Mouse (Mus musculus): Measurements from ENCODE around the gene Sh3d19. TPM values are rescaled to one million over a fixed set of nuclear protein-coding genes. Genes with fewer than 3 reads are reported as not detected.
"Not testable (repeated sequence)": the region's sequence is repeated elsewhere in the genome, so short reads cannot be mapped to it uniquely, and the experiment has no call there.

The Sh3d19 gene
- polyA plus RNA-seq, 3 experiments from 2014 or later: 2.0 to 4.1 (median 2.7) TPM

DNA sequence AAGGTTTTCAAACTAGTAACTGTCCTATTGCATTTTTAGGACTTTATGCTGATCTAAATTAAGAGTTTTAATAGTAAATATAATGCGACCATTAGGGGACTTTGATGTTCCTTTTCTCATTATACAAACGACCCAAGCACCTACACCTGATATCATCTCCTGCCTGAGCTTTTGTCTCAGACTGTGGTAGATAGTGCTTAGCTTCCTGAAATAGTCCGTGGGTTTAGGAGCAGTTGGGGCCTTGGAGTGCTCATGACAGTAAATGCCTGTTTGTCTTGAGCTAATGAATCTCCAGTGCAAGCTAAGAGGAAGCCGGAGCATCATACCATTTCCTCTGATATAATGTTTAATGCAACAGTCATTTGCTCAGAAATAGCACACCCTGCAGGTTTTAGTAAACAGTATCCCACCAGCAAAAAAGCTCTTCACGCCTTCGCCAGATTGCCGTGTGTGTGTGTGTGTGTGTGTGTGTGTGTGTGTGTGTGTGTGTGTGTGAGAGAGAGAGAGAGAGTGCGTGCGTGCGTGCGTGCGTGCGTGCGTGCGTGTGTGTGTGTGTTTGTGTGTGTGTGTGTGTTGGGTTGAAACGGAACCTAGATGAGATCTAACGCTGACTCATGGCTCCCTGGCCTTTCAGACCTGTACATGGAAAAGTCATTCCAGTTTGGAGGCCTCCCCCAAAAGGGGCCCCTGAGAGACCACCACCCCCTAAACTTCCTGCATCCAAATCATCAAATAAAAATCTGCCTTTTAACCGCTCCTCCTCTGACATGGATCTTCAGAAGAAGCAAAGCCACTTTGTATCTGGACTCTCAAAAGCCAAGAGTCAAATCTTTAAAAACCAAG lies 132.8 kb downstream of the Sh3d19 start:
- ATAC-seq: peak; percentile 64

- not testable (repeated sequence) for ATAC-seq
These were observed 133.5 kb downstream of the Sh3d19 start for GRCm38 (mm10) chr3:86104433-86104832.

GRCm38 (mm10) chr3:86104909-86105308 lies 134.0 kb downstream of the Sh3d19 start:
- no peak for ATAC-seq

GRCm38 (mm10) chr3:86106086-86106632 lies 135.2 kb downstream of the Sh3d19 start:
- no peak for ATAC-seq

GRCm38 (mm10) chr3:86107637-86108539 lies 137.0 kb downstream of the Sh3d19 start:
- no peak for ATAC-seq

GRCm38 (mm10) chr3:86108576-86108975 lies 137.7 kb downstream of the Sh3d19 start:
- no peak for ATAC-seq

GRCm38 (mm10) chr3:86109099-86109498 lies 138.2 kb downstream of the Sh3d19 start:
- no peak for ATAC-seq

DNA sequence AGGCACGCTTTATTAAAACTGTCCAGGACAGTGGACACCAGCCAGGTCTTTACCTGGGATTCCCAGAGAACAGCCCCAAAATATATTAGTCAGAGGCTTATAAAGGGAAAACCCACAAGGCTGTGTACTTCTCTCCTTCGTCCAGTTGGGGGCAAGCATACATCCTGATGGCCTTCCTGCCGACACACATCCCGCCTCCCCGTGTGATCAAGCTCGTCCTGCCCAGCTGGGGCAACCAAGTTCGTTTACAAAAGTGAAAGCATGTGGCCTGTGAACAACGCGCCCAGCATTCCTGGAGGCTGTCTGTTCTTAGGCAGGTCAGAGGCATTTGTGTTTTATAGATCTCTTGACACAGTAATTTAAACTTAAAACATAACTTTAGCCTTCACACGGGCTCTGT lies 139.2 kb downstream of the Sh3d19 start:
- peak; percentile 77 for ATAC-seq

GRCm38 (mm10) chr3:86112766-86113165 lies 141.9 kb downstream of the Sh3d19 start:
- ATAC-seq: no peak

GRCm38 (mm10) chr3:86114659-86115338 lies 143.9 kb downstream of the Sh3d19 start:
- ATAC-seq: no peak

DNA sequence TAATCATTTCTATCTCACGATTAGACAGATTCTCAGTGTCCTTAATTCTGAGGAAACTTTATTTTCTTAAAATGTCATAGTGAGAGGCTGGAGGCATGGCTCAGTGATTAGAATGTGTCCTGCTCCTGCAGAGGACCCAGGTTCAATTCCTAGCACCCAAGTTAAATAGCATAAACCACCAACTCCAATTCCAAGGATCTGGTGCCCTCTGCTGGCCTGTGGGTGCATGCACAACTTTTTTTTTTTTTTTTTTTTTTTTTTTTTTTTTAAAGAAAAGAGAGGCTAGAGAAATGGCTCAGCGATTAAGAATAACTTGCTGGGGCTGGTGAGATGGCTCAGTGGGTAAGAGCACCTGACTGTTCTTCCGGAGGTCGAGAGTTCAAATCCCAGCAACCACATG lies 146.0 kb downstream of the Sh3d19 start:
- ATAC-seq: no peak

DNA sequence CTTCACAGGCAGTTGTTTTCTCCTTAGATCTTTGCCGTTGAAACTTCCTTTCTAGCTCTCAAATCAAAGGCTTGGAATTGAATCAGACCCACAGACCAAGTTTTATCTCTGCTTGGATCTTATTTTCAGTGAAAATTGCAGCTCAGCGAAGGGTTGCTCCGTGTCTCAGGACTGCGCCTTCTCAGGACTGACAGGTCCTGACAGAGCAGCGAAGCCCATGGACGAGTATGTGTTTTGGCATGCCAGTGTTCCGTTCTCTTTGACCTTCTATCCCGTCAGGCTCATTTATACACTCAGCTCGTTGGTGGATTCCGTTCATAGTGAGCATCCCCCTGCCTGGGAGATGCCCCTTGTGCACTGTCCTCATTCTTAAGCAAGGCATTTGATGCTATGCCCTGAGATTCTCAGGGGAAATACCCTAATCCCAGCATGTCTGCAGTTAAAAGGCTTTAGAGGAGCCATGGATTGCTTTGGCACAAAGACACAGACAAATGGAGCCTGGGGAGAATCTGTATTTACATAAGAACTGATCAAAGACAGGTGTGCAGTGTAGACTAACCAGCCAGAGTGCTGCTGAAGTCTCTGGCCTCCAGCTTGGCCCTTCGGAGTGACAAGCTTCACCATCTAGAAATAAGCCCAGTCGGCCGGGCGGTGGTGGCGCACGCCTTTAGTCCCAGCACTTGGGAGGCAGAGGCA lies 148.5 kb downstream of the Sh3d19 start:
- no peak for ATAC-seq

DNA sequence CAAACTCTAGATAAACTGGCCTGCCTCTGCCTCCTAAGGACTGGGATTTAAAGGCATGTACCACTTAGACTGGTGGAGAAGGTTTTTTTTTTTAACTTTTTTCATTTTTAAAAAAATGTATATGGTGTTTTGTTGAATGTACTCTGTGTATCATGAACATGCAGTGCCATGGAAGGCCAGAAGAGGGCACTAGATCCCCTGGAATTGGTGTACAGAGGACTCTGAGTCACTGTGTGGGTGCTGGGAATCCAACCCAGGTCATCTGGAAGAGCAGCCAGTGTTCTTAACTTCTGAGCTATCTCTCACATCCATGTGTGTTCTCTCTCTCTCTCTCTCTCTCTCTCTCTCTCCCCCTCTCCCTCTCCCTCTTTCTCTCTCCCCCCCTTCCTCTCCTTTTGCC lies 151.2 kb downstream of the Sh3d19 start:
- no peak for ATAC-seq

DNA sequence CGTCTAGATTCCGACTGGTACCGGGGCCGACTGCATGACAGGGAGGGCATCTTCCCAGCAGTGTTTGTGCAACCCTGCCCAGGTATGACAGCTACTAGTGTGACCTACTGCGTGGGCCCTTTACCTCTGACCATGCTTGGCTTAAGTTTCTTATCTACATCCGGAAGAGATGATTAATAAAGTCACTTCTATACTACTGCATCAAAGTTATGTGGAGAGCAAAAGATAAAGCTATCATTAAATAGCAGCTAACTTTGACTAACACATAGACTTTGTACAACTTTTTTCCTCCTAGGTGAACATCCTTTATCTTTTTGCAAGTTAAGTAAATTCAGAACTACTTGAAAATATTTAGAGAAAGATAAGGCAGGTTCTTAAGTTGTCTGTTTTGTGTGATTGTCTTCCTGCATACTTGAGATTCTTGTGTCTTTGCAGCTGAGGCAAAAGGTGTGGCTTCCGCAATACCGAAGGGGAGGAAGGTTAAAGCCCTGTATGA lies 152.4 kb downstream of the Sh3d19 start:
- no peak for ATAC-seq

DNA sequence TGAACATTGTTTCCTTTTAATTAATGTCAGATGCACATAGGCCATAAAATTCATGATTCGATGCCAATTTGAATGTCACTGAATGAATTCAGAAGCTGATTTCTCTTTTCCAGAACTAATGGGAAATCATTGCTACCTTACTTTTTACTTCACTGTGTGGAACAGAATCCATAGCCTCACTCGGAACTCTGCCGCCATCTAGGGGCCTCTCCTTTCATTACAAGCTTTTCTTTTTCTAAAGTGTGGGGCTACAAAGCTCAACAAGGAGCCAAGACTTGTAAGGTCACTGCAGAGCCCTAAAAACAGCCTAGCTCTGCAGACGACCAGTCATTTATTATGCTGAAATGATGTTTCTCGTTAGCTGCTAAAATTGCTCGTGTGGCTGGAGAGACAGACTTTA lies 158.8 kb downstream of the Sh3d19 start:
- ATAC-seq: peak; percentile 71

GRCm38 (mm10) chr3:86134939-86135638 lies 164.2 kb downstream of the Sh3d19 start:
- ATAC-seq: no peak

- no peak for ATAC-seq
These were observed 165.1 kb downstream of the Sh3d19 start for GRCm38 (mm10) chr3:86135886-86136563.

- ATAC-seq: no peak
These were observed 166.1 kb downstream of the Sh3d19 start for GRCm38 (mm10) chr3:86136936-86137574.

- no peak for ATAC-seq
These were observed 168.8 kb downstream of the Sh3d19 start for GRCm38 (mm10) chr3:86139660-86140059.

DNA sequence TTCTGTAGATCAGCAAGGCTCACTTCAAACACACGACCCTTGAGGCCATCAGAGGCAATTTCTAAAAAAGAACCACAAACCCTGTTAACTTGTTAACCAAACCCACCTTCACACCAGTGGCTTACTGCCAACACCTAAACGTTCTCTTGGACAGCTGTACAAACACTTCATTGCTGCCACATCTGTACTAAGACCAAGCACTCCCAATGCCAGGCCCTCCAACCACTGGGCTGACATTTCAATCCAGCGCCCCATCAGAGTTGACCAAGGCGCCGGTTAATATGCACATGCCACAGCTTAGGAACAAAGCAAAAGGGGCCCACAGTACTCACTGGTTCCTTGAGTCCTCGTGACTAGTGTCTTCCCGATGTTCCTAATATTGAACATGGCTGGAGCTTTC lies 170.5 kb downstream of the Sh3d19 start:
- no peak for ATAC-seq
